Mouse (Mus musculus) skeletal muscle tissue, adult 2 months (tissue): Measurements from ENCODE around the gene Naaladl2.
"Not testable (repeated sequence)": the region's sequence is repeated elsewhere in the genome, so short reads cannot be mapped to it uniquely, and the experiment has no call there.

Experiments
- DNase-seq: peaks from one replicate; pipeline ENCODE4 v3.0.0-alpha.2; 2012; ENCODE audit warnings: low read depth, low spot score

Gene Naaladl2

GRCm38 (mm10) chr3:25143555-25144311 lies at the start of gene Naaladl2:
Gene Naaladl2 (minus strand): TSS chr3:25144261.
- DNase-seq, result peak; percentile 13

DNA sequence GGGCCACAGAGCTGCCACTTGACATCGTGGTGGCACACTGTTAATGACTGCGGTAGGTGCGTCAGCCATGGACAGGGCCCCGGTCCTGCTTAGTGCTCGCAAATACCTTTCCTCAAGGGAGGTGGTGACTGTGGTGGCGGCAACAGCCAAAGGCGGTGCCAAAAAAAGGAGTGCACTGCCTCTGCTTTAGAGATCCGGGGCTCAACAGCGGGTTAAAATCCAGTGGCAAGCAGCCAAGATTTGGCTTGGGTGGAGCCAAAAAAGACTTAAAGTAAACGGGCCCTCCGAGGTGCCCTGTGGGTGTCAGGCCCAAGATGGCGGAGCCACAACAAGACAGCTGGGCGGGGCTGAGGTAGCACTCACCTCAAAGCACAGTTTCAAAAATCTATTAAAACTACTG lies 7.7 kb upstream of the Naaladl2 start:
- no peak for DNase-seq

- no peak for DNase-seq
These were observed 3.2 kb upstream of the Naaladl2 start for GRCm38 (mm10) chr3:25147271-25147670.

DNA sequence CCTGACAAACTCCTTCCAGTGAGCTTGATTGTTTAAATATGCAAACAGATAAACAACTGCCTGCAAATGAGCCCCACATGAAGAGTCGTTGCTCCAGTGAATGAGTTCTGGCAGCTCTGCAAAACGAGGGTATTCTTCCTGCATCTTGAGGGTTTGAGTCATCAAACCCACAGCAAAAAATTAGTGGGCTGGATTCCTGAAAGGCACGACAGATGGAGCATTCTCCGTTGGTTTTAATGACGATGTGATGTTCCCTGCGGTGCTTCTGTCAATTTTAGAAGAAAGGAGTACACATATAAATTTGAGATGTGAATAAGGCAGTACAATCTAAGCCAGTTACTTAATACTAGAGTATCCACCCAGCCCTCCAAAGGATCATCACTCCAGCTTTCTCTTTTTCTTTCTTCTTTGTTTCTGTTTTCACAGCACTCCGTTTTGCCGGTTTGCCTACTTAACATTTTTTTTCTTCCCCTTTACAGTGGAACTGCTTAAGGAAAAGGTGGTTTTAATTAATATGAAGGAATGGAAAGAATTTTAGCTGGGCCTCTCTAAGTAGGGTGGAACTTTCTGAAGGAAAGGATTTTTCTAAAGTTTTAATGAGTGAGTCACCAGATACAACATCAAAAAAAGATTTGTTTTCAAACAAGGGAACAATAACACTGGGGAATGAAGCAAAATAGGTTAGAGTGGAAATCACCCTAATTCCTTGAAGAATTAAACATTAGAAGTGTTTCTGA lies 1.1 kb upstream of the Naaladl2 start:
- no peak for DNase-seq

DNA sequence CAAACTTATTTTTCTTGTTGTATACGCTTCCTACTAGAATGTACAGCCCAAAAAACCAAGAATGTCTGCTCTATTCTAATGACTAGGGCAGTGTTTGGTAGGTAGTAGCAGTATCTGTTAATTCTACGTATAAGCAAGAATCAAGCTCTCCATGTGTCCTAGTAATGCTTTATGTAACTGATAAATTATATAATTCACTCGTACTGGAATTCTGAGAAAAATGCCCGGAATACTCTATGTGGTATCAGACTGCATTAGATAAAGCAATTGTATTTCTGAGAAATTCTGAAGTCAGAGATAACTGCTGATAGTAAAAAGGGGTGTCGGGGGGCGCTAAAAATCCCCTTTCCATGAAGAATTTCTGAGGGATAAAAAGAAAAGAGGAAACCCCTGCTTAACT lies 950 bp downstream of the Naaladl2 start:
- DNase-seq, result no peak

DNA sequence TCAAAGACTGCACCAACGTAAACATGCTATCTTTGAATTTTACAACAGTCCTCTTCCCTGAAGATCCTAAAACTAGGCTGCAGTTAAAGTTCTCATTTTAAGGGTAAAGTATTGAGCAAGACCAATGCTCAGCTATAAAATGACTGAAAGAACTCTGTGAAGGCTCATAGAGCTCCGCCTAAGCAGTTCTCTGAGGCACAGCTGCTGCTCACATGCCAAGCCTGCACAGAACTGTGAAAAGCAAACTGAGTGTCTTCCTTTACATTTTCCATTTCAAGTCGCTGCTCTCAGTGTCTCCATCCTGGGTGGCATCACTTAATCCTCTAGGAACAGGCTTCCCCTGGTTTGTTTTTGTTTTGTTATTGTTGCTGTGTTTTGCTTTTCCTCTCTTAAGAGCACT lies 12.2 kb downstream of the Naaladl2 start:
- no peak for DNase-seq

DNA sequence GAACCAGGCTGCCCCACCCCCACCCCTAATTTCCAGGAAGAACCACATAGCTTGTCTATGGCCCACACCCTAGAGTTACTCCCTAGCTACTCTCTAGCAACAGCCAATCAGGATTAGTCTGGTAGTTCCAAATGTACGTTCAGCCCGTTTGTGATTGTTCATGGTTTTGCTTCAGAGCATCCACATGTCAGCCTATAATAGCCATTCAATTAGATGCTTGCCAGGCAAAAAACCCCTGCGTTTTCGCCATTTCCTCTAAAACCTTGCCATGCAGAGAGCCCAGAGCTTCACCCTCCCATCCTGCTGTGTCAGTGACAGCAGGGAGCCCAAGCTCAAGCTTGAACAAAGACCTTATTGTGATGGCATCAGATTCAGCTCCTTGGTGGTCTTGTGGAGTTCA lies 16.2 kb downstream of the Naaladl2 start:
- DNase-seq, result no peak

DNA sequence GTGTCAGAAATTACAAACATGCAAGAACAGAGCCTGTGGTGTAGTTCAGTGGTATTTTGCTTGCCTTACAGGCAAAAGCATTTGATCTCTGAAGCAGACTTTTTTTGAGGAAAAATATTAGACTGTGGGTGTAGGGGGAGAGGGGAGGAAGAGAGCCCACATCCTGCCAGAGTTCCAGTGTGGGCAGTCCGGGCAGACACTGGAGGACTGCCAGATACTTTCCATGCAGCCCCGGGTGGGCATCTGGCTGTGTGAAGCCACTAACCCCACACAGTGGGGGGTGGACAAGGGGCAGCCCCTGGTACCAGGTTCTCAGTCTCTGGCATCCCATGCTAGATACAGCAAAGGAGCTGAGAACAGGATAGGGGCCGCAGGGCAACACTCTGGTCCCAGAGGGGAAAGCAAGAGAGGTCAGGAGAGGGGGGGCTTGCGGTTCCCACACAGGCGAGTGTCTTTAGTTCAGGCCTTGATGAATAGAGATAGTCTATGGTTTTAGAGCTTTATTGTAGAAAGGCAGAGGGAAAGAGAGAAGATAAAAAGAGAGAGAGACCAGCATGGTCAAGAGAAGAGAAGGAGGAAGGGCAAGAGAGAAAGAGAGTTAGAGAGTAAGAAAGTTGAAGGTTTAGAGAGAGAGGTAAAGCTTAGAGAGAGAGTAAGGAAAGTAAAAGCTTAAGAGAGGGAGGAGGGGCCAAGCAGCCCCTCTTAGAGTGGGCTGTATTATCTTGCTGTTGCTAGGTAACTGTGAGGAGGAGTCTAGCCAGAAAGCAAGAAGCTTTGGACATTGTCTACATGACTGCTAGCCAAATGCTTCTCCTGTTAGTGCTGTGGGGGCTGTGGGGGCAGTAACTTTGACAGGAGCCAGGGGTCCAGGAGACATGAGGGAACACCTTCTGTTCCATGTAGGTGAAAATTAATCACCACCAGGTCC lies 18.9 kb downstream of the Naaladl2 start:
- DNase-seq, result no peak

DNA sequence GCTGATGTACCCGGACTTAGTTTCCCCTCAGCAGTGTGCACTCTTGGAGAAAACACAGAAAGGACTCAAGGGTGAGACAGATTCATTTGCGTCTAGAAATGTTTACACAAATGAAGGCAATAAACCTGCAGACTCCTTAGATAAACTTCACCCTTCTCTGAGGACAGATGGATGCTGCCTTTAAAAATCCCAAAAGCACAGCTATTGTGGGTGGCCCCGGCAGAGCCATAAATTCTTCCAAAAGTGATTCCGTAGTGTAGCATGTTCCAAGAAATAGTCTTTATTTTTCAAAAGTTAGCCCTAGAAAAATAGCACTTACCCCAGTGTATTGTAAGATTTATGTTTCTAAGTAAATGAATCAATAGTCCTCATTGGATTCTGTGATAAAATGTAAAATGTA lies 31.0 kb downstream of the Naaladl2 start:
- no peak for DNase-seq

GRCm38 (mm10) chr3:25108997-25109396 lies 35.1 kb downstream of the Naaladl2 start:
- DNase-seq, result peak; percentile 11

- no peak for DNase-seq
These were observed 51.1 kb downstream of the Naaladl2 start for GRCm38 (mm10) chr3:25092986-25093385.

DNA sequence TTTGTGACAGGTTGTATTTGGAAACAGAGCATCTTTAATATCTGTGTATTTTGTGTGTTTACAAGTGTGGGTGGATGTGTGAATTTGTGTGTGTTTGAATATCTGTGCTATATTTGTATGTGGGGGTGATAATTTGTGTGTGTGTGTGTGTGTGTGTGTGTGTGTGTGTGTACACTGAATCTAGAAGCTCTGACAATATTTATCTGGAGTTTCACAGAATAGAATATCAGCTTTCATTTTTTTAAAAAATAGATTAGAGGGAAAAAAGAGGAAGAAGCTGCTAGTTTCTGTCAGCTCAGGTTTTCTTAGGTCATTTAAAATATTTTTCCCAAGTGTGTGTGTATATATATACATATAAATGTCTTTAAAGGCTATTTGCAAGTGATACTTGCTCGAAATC lies 68.3 kb downstream of the Naaladl2 start:
- no peak for DNase-seq

- no peak for DNase-seq
These were observed 69.8 kb downstream of the Naaladl2 start for GRCm38 (mm10) chr3:25074266-25074665.

DNA sequence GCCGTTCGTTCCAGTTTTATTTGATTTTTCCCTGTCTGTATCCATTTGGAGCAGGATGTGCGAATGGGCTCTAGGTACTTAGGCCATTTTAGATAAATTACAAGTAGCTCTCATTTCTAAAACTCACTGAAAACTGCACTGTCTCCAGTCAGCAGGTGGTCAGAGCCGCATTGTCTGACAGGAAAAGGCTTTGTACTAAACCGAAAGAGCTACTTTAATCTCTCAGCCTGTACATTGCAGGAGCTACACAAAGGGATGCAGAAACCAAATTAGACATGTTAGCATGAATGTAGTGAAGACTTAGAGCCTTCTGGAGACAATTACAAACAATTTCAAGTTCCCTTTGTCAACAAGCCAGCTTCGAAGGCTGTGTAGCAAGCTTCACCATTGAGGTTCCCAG lies 70.2 kb downstream of the Naaladl2 start:
- DNase-seq, result no peak

- no peak for DNase-seq
These were observed 80.8 kb downstream of the Naaladl2 start for GRCm38 (mm10) chr3:25063217-25063616.

GRCm38 (mm10) chr3:25052975-25053374 lies 91.1 kb downstream of the Naaladl2 start:
- no peak for DNase-seq

DNA sequence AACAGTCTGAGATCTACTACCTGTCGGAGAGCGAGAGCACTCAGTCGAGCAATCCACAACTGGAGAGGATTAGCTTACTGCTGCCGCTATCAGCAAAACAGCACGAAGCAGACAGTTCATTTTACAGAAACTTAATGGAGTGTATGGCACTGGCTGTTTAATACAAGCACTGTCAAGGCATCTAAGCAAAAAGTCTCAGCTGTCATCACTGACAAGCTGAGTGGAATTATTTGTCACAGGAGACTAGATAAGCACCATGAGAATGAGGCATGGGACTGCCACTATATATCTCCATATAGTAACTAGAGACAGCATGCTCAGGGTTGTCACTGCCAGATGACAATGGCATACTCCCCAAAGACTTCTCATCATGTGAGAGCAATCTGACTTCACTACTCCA lies 124.1 kb downstream of the Naaladl2 start:
- DNase-seq, result no peak

DNA sequence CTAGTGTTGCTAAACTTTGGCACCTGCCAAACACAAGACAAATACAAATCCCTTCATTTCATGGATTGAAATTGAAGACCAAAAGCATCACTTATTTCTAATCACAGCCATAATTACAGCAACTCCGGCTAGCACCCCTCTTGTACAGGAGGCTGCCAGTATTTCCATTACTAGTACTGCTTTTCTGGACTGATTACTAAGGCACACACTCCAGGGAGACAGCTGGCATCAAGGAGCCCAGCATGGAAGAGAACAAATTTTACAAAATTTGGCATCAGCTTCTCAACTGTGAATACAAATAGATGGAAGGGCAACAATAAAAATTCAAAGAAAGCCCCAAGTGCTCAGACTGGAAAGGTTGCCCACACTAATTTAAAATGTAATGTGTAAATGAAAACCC lies 133.3 kb downstream of the Naaladl2 start:
- no peak for DNase-seq

DNA sequence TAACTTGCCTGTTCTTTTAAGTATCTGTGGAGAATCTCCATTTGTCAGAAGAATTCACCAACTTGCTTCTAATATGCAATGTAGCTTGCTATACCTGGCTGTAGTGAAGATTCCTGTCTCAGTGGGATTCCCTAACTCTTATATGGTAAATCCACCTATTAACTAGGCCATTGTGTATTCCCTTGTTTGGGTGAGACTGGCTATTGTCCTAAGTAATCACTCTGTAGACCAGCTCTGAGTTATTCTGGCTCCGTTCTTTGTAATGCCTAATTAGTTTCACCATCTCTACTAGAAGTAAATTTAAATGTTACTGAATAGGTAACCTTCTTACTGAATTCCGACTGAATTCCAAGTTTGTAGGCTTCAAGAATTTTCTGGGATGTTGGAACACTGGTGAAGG lies 137.3 kb downstream of the Naaladl2 start:
- DNase-seq, result not testable (repeated sequence)

DNA sequence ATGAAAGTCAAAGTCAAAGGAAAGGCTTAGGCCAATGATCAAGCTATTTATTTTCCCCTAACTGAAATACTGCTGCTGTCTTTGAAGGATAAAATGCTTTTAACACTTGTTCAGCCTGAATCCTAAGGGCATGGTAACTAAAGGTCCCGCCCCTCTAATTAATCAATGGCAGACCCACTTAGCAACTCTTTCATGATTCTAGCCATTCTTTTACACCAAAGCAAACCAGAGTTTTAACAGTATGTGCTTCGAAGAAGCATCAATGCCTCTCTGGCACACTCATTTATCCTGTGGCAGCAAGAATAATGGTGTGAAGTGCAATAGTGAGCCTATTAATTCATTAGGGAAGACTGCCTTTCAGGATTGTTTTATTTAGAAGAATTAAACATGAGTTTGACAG lies 151.5 kb downstream of the Naaladl2 start:
- no peak for DNase-seq

DNA sequence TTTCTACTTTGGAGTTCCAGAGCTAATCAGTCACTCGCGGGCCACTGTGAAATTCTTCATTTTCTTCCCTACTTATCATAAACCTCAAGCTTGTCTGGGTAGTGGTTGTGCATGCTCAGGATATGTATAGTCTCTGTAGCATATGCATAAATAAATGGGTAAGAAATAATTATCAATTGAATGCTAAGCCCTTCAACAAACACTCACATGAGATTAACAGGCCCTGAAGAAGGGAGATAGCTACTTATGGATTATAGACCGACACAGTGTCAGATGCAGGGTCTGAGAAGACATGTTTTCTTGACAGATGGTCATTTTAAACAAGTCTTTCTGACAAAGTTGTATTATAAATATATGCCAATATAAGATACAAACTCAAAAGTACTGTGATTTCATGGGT lies 152.0 kb downstream of the Naaladl2 start:
- DNase-seq, result no peak

GRCm38 (mm10) chr3:24982111-24982510 lies 161.9 kb downstream of the Naaladl2 start:
- no peak for DNase-seq
